Mouse (Mus musculus) embryonic facial prominence, embryonic 11.5 days (tissue): ENCODE data around the gene Gsdme. TPM values are rescaled to one million over a fixed set of nuclear protein-coding genes. Genes with fewer than 3 reads are reported as not detected.

ENCODE experiments used
- ATAC-seq: fragments of 200-750 bp; cut with Nextera tagmentation; replicated peaks from 2 replicates; pipeline ENCODE4 v1.8.0; 2017; ENCODE audit warnings: low read depth; ENCODE audit not compliant: insufficient number of reproducible peaks, low FRiP score, low TSS enrichment
- DNase-seq: peaks from one replicate; pipeline ENCODE4 v3.0.0-alpha.2; 2015; ENCODE audit warnings: low spot score
- H3K27ac ChIP-seq: fragments of 300-500 bp; sonication (generic); replicated peaks from 2 replicates; pipeline ENCODE4 v1.5.1; 2014; ENCODE audit warnings: mild to moderate bottlenecking, low read depth, low read length, control low read depth
- H3K27me3 ChIP-seq: fragments of 300-500 bp; sonication (generic); 2 replicates; pipeline ENCODE4 v1.6.1; 2014; ENCODE audit warnings: mild to moderate bottlenecking, low read length, moderate library complexity, mixed read lengths; ENCODE audit not compliant: control insufficient read depth, insufficient read depth
- H3K36me3 ChIP-seq: fragments of 300-500 bp; sonication (generic); replicated peaks from 2 replicates; pipeline ENCODE4 v1.6.1; 2014; ENCODE audit warnings: low read depth, mild to moderate bottlenecking, low read length, moderate library complexity, mixed read lengths; ENCODE audit not compliant: control insufficient read depth, insufficient read depth
- H3K4me1 ChIP-seq: fragments of 300-500 bp; sonication (generic); 2 replicates; pipeline ENCODE4 v1.6.1; 2014; ENCODE audit warnings: low read length, mixed read lengths; ENCODE audit not compliant: control insufficient read depth, insufficient read depth
- H3K4me2 ChIP-seq: fragments of 300-500 bp; sonication (generic); 2 replicates; pipeline ENCODE4 v1.6.1; 2014; ENCODE audit warnings: low read depth, mild to moderate bottlenecking, control low read depth, low read length, moderate library complexity
- H3K4me3 ChIP-seq: fragments of 300-500 bp; sonication (generic); 2 replicates; pipeline ENCODE4 v1.5.1; 2014; ENCODE audit warnings: low read depth, low read length, control low read depth
- H3K9ac ChIP-seq: fragments of 300-500 bp; sonication (generic); replicated peaks from 2 replicates; pipeline ENCODE4 v1.6.1; 2014; ENCODE audit warnings: mild to moderate bottlenecking, control low read depth, low read length
- H3K9me3 ChIP-seq: fragments of 300-500 bp; sonication (generic); replicated peaks from 2 replicates; pipeline ENCODE4 v1.6.1; 2016; ENCODE audit warnings: mild to moderate bottlenecking, low read length, inconsistent platforms, mixed read lengths; ENCODE audit not compliant: control insufficient read depth
- WGBS: fragments of 180-500 bp; shearing (Covaris S2); extraction: QIAGEN DNeasy Blood & Tissue Kit; methylation state at CpG from one replicate; pipeline ENCODE4 v1.1.7; 2014; 5-methylcytosine and 5-hydroxymethylcytosine counted together
- polyA plus RNA-seq: library from polyadenylated mRNA; unstranded; fragments of >200 nt; fragmentation: Nextera tagmentation; extraction: Ambion mirVana; gene quantifications from 2 replicates; pipeline ENCODE4 v1.2.1, GENCODE M21; 2014

Gene Gsdme
- polyA plus RNA-seq, 1 experiment from 2014 or later = 42.1 TPM

DNA sequence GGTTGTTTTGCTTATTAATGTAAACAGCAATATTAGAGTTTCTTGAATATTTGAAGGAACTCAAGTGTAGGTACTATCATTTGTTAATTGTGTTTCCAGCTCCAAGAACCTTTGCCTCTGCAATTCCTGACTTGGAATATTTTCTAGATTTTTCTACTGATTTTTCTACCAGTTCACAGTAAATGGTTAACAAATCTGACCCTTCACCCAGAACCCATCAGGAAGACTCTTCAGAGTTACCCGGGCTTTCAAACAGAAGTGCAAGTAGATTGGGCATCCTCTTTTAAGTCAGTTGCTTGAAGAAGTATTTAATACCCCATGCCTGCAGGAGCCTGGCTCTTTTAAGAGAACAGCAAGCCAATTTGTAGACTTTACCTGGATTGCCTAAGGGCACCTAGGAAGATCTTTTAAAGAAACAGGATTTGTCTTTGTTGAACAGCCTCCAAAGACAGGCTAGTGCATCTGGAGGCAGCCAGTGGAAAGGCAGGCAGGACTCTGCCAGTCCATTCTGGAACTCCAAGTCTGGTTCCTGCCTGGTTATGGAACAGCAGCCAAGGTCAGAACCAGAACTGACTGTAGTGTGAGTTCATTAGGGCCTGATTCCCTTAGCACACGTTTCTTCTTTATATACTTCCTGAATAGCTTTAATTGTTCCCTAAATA is 48.8 kb downstream of the Gsdme start:
- Histone ChIP-seq H3K27ac (no peak overlapping the region), H3K4me2 (no peak overlapping the region), H3K9me3 (no peaks in the 10 kb centered on the region), H3K9ac (no peak overlapping the region), H3K4me3 (no peak overlapping the region), H3K27me3 (no peaks in the 10 kb centered on the region), H3K4me1 (no peaks in the 10 kb centered on the region), H3K36me3 (no peaks in the 10 kb centered on the region)
- ATAC-seq (no peak), DNase-seq (no peak)
- 50% methylated on average over 2 of the region's 2 CpGs for WGBS

DNA sequence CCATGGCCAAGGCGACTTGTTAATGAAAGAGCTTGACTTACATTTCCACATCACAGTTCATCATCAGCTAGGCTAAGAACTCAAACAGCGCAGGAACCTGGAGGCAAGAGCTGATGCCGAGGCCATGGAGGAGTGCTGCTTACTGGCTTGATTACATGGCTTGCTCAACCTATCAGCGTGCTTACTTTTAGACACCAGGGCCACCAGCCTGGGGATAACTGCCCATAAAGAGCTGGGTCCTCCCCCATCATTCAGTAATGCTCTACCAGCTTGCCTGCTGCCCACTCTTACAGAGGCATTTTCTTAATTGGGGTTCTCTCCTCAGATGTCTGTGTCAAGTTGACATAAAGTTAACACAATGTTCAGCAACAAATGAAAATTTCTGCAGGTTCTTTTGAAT is 58.6 kb downstream of the Gsdme start:
- no peak for DNase-seq
- Histone ChIP-seq H3K9me3 (no peaks in the 10 kb centered on the region), H3K9ac (no peak overlapping the region), H3K4me3 (no peak overlapping the region), H3K4me2 (no peak overlapping the region), H3K36me3 (no peaks in the 10 kb centered on the region), H3K27me3 (no peaks in the 10 kb centered on the region), H3K27ac (no peak overlapping the region), H3K4me1 (no peaks in the 10 kb centered on the region)
- 95% methylated on average over 4 of the region's 4 CpGs for WGBS
- no peak for ATAC-seq

DNA sequence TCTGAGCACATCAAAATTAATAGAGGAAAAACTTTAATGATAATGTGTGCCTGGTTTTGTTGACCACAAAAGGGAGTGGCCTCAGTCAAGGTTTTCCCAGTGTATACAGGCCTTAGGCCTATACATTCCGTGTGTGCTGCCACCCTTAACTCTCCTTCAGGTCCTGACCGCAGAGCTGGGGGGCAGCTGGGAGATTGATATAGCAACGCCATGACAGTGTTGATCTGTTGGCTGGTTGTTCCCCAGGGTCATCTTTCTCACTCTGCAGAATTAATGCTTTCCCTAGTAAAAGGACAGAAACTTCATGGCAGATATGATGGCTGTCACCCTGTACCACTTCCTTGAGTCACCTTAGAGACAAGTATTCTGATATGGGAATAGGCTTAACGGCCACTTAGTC is 59.3 kb downstream of the Gsdme start:
- Histone ChIP-seq H3K27ac (no peak overlapping the region), H3K4me3 (no peak overlapping the region), H3K9ac (no peak overlapping the region), H3K27me3 (no peaks in the 10 kb centered on the region), H3K36me3 (no peaks in the 10 kb centered on the region), H3K9me3 (no peaks in the 10 kb centered on the region), H3K4me2 (no peak overlapping the region), H3K4me1 (no peaks in the 10 kb centered on the region)
- DNase-seq = no peak
- no peak for ATAC-seq
- WGBS = 94% methylated on average over 4 of the region's 4 CpGs

DNA sequence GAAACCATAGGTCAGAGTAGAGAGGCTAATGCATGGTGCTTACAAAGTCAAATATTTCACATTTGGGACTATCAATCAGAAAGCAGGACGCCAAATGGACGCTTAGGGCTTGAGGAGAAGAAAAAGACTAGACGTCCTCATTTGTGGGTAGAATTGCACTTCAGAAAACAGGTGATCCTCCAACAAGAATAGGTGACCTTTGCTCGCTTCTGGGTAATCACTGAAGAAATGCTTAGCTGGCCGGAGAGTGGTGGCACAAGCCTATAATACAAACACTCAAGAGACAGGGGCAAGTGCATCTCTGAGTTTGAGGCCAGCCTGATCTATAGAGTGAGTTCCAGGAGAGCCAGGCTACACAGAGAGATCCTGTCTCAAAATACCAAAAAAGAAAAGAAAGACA is 69.8 kb downstream of the Gsdme start:
- Histone ChIP-seq H3K4me3 (no peak overlapping the region), H3K9me3 (no peaks in the 10 kb centered on the region), H3K36me3 (no peaks in the 10 kb centered on the region), H3K27me3 (no peaks in the 10 kb centered on the region), H3K4me1 (no peaks in the 10 kb centered on the region), H3K27ac (no peak overlapping the region), H3K9ac (no peak overlapping the region), H3K4me2 (no peak overlapping the region)
- DNase-seq = no peak
- no peak for ATAC-seq
- 87% methylated on average over 5 of the region's 5 CpGs for WGBS

DNA sequence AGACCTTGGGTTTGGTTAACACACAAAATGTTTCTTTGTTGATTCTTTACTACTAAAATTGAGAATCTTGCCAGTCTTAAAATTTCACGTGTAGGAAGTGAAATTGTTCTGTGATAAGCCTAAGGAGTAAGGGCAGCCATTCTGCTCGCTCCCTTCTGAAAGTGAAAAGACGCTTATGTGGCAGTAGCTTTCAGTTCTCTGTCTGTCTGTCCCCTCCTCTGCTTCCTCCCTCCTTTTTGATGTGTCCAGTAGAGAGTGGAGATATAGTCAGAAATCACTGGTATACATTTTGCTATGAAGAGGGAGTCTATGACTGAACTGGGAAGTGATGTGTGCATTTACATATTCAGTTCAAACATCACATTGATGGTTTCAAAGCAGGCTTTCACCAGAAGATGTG is 70.8 kb downstream of the Gsdme start:
- Histone ChIP-seq H3K4me2 (no peak overlapping the region), H3K9ac (no peak overlapping the region), H3K36me3 (no peaks in the 10 kb centered on the region), H3K27me3 (no peaks in the 10 kb centered on the region), H3K27ac (no peak overlapping the region), H3K4me1 (no peaks in the 10 kb centered on the region), H3K9me3 (no peaks in the 10 kb centered on the region), H3K4me3 (no peak overlapping the region)
- 90% methylated on average over 3 of the region's 3 CpGs for WGBS
- ATAC-seq (no peak), DNase-seq (no peak)

DNA sequence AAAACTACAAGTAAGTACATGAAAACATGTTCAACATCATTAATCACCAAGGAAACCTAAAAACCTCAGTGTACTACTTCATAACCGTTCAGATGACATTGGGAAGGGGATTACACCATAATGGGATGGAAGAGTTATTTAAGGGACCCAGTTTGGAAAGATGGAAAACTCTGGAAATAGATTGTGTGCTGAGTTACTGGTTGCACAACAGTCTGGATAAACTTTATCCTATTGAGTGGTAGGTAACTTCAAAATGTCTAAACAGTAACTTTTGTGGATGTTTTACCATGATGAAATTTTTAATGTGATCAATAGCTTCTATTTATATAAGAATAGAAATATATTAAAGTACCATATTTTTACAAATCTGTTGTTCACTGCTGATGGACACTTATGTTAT is 71.5 kb downstream of the Gsdme start:
- H3K9ac ChIP-seq = no peak overlapping the region
- 83% methylated on average over 1 of the region's 1 CpGs for WGBS
- no peaks in the 10 kb centered on the region for H3K36me3 ChIP-seq
- no peaks in the 10 kb centered on the region for H3K4me1 ChIP-seq
- no peaks in the 10 kb centered on the region for H3K9me3 ChIP-seq
- DNase-seq (no peak), ATAC-seq (no peak)
- no peak overlapping the region for H3K27ac ChIP-seq
- no peak overlapping the region for H3K4me2 ChIP-seq
- H3K4me3 ChIP-seq = no peak overlapping the region
- H3K27me3 ChIP-seq = no peaks in the 10 kb centered on the region

DNA sequence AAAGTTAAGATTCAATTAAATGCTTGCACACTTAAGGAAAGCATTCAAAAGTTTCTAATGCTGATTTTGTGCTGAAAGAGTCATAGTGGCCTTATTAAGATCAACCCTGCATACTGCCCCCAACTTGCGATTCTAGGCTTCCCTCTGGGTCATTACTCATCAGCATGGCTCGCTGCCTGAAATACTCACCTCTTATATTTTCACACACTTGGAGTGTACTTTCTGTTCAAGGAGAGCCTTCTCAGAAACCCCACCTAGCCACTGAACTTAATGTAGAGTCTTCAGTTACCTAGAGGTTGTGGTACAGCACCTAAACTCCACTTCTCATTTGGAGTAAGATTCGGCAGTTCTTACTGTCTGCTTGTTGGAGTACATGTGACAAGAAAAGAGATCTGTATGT is 72.1 kb downstream of the Gsdme start:
- Histone ChIP-seq H3K36me3 (no peaks in the 10 kb centered on the region), H3K9me3 (no peaks in the 10 kb centered on the region), H3K27ac (no peak overlapping the region), H3K4me2 (no peak overlapping the region), H3K9ac (no peak overlapping the region), H3K4me3 (no peak overlapping the region), H3K27me3 (no peaks in the 10 kb centered on the region), H3K4me1 (no peaks in the 10 kb centered on the region)
- WGBS = 91% methylated on average over 3 of the region's 3 CpGs
- ATAC-seq = no peak
- no peak for DNase-seq

DNA sequence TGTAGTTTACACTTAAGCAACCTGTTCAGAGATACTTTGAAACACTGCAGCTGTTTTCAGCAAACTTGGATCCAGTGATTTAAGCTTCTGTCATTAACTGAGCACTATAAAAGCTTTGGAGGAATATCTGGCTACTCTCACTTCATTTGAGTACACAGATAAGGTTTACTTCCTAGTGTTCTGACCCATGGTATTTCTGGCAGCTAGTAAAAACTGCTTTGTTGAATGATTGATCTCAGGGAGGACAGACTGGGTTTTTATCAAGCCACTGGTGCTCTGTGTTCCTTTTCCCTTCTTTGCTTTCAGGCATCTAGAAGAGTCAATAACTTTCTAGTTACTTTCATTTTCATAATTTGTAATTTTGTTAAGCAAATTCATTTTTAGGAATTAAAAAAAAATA is 74.3 kb downstream of the Gsdme start:
- Histone ChIP-seq H3K27me3 (no peaks in the 10 kb centered on the region), H3K4me3 (no peak overlapping the region), H3K36me3 (no peaks in the 10 kb centered on the region), H3K27ac (no peak overlapping the region), H3K9me3 (no peaks in the 10 kb centered on the region), H3K4me2 (no peak overlapping the region), H3K4me1 (no peaks in the 10 kb centered on the region), H3K9ac (no peak overlapping the region)
- ATAC-seq (no peak), DNase-seq (no peak)
